Mouse (Mus musculus) lung, postnatal 0 days (tissue): ENCODE data around the gene Phf23. TPM values are rescaled to one million over a fixed set of nuclear protein-coding genes. Genes with fewer than 3 reads are reported as not detected.

Source experiments
- ATAC-seq: fragments of 200-750 bp; cut with Nextera tagmentation; 2 replicates; pipeline ENCODE4 v1.8.0; 2017; ENCODE audit warnings: moderate library complexity
- DNase-seq: peaks from one replicate; pipeline ENCODE4 v3.0.0-alpha.2; 2016; ENCODE audit warnings: low spot score
- H3K27ac ChIP-seq: fragments of 300-500 bp; sonication (generic); 2 replicates; pipeline ENCODE4 v1.5.1; 2014; ENCODE audit warnings: antibody characterized with exemption, mild to moderate bottlenecking, low read length, mixed read lengths
- H3K27me3 ChIP-seq: fragments of 300-500 bp; sonication (generic); replicated peaks from 2 replicates; pipeline ENCODE4 v1.6.1; 2014; ENCODE audit warnings: low read length, mixed read lengths; ENCODE audit not compliant: insufficient read depth
- H3K36me3 ChIP-seq: fragments of 300-500 bp; sonication (generic); 2 replicates; pipeline ENCODE4 v1.6.1; 2014; ENCODE audit warnings: low read length, mixed read lengths; ENCODE audit not compliant: insufficient read depth
- H3K4me1 ChIP-seq: fragments of 300-500 bp; sonication (generic); 2 replicates; pipeline ENCODE4 v1.6.1; 2014; ENCODE audit warnings: antibody characterized with exemption, low read depth, low read length, mixed read lengths; ENCODE audit not compliant: insufficient read depth
- H3K4me2 ChIP-seq: fragments of 300-500 bp; sonication (generic); replicated peaks from 2 replicates; pipeline ENCODE4 v1.6.1; 2014; ENCODE audit warnings: low read depth, mild to moderate bottlenecking, low read length, moderate library complexity, mixed read lengths
- H3K4me3 ChIP-seq: fragments of 300-500 bp; sonication (generic); 2 replicates; pipeline ENCODE4 v1.5.1; 2014; ENCODE audit warnings: low read depth, low read length
- H3K9ac ChIP-seq: fragments of 300-500 bp; sonication (generic); replicated peaks from 2 replicates; pipeline ENCODE4 v1.6.1; 2014; ENCODE audit warnings: low read depth, mild to moderate bottlenecking
- H3K9me3 ChIP-seq: fragments of 300-500 bp; sonication (generic); 2 replicates; pipeline ENCODE4 v1.6.1; 2016; ENCODE audit warnings: low read length, mixed read lengths
- CTCF ChIP-seq: IDR thresholded peaks from 2 replicates; pipeline ENCODE4 v1.5.1; 2016; ENCODE audit warnings: antibody characterized with exemption, mild to moderate bottlenecking
- EP300 ChIP-seq: IDR thresholded peaks from 2 replicates; pipeline ENCODE4 v1.6.1; 2016; ENCODE audit warnings: antibody characterized with exemption, mild to moderate bottlenecking, control low read depth
- WGBS: fragments of 180-500 bp; shearing (Covaris S2); extraction: QIAGEN DNeasy Blood & Tissue Kit; methylation state at CpG from one replicate; pipeline ENCODE4 v1.1.7; 2014; 5-methylcytosine and 5-hydroxymethylcytosine counted together
- polyA plus RNA-seq: library from polyadenylated mRNA; unstranded; fragments of >200 nt; fragmentation: Nextera tagmentation; extraction: Ambion mirVana; gene quantifications from 2 replicates; pipeline ENCODE4 v1.2.1, GENCODE M21; 2015

Gene Phf23
- polyA plus RNA-seq, 1 experiment from 2014 or later, result 57.5 TPM

DNA sequence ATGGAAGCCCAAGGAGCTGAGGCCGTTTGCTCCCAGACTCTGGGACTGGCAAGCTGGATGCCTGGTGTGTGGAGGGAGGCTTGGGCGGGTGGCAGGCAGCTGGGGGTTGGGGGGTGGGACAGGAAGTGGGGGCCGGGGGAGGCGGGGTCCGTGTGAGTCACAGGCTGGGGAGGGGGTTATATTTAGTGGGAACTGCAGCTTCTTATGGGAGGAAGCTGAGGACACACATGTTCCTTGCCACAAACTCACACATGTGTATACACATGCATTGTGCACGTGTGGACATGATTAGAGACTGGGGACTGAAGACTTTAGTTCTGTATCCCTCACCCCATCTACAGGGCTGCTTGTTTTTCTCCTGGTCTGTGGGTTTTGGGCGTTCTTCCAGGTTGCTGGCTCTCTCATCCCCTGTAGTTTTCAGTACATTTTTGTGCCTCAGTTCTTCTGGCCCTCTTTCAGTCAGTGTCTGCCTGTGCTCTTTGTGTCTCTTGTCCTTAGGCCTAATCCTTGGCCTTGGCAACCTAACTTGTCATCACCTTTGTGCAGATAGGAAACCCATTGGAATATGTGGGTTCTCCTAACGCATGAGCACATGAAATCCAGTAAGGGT is 24.6 kb downstream of the Phf23 start:
- Histone ChIP-seq H3K9ac (no peak overlapping the region), H3K27me3 (no peaks in the 10 kb centered on the region), H3K36me3 (no peaks in the 10 kb centered on the region), H3K4me2 (no peak overlapping the region), H3K4me3 (no peak overlapping the region), H3K9me3 (no peaks in the 10 kb centered on the region), H3K27ac (no peak overlapping the region), H3K4me1 (peaks cover 6% of the 10 kb centered on the region; the same call in 1 of the 2 replicates)
- 16% methylated on average over 7 of the region's 8 CpGs for WGBS
- DNase-seq (peak; percentile 8), ATAC-seq (no peak)
- TF ChIP-seq CTCF, result no peak
- TF ChIP-seq EP300, result no peak

DNA sequence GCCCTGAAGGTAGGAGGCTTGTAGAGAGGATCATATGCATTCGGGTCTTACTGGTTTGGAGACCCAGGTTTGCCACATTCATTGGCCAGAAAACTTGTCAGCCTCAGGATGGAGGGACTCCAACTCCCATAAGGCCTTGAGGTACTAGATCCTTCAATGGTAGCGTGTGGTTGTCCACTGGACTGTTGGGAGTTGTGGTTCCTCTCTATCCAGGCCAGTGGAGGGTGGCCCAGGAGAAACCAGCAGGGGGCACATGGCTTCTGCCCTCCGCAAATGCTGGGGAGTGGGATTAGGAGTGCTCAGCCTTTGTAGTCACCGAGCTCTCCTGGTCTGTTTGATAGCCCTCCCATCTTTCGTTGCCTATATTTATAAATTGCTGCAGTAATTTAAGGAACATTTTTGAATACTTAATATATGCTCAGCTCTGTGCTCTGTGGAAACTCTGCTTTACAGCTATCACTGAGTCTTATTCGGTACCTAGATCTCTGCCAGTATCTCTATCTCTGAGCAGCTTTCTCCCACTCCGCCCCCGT is 25.2 kb downstream of the Phf23 start:
- Histone ChIP-seq H3K36me3 (no peaks in the 10 kb centered on the region), H3K4me3 (peak overlapping the region; percentile 41), H3K9ac (no peak overlapping the region), H3K4me2 (peak overlapping the region; percentile 73), H3K4me1 (peaks cover 6% of the 10 kb centered on the region; the same call in 1 of the 2 replicates), H3K27me3 (no peaks in the 10 kb centered on the region), H3K27ac (peak overlapping the region; percentile 2; the same call in 1 of the 2 replicates), H3K9me3 (no peaks in the 10 kb centered on the region)
- DNase-seq (peak; percentile 93), ATAC-seq (peak; percentile 90)
- no peak for TF ChIP-seq EP300
- TF ChIP-seq CTCF, result peak; percentile 72
- 3% methylated on average over 8 of the region's 8 CpGs for WGBS

DNA sequence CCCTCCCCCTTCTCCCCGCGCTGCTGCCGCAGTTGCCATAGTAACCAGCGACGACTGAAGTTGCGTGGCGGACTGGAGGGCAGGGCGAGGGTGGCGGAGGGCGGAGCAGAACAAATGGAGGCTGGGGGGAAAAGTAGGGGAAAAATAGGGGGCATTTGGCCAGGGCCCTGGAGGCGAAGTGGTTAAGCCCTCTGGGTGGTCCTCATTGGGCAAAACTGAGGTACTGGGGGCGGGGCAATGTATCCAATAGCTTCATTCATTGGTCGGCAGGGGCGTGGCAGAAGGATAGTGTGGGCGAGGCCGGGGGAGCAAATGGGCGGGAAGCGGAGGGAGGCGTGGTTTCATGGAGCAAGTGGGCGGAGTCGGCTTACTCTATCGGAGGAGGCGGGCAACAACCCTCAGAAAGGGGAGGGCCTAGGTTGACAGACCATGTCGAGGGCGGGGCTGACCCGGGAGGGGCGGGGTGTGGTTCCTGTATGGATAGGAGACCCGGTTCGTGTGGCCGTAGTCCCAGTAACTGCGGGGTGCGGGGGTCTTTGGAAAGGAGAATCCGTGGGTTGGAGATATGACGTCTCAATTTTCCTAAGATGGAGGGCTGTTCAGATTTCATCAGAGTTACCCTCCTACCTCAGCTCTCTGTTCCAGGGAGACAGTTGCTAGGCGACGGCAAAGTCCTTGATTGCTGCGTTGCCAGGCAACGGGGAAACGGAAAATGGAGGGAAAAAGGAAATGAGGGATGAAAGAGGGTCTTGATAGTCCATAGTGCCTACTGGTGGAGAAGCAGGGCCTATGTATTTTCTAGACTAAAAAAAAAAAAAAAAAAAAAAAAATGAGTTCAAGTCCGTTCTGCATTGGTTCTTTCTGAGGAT is 25.9 kb downstream of the Phf23 start:
- H3K4me1 ChIP-seq, result peaks cover 6% of the 10 kb centered on the region; the same call in 1 of the 2 replicates
- peak overlapping the region; percentile 41 for H3K4me3 ChIP-seq
- ATAC-seq (peak; percentile 84), DNase-seq (peak; percentile 99)
- H3K4me2 ChIP-seq, result peak overlapping the region; percentile 73
- no peaks in the 10 kb centered on the region for H3K9me3 ChIP-seq
- 1% methylated on average over 39 of the region's 40 CpGs for WGBS
- no peaks in the 10 kb centered on the region for H3K36me3 ChIP-seq
- no peak overlapping the region for H3K9ac ChIP-seq
- no peaks in the 10 kb centered on the region for H3K27me3 ChIP-seq
- TF ChIP-seq CTCF, result peak; percentile 23; the same call in 1 of the 2 replicates
- no peak for TF ChIP-seq EP300
- peak overlapping the region; percentile 2; the same call in 1 of the 2 replicates for H3K27ac ChIP-seq

DNA sequence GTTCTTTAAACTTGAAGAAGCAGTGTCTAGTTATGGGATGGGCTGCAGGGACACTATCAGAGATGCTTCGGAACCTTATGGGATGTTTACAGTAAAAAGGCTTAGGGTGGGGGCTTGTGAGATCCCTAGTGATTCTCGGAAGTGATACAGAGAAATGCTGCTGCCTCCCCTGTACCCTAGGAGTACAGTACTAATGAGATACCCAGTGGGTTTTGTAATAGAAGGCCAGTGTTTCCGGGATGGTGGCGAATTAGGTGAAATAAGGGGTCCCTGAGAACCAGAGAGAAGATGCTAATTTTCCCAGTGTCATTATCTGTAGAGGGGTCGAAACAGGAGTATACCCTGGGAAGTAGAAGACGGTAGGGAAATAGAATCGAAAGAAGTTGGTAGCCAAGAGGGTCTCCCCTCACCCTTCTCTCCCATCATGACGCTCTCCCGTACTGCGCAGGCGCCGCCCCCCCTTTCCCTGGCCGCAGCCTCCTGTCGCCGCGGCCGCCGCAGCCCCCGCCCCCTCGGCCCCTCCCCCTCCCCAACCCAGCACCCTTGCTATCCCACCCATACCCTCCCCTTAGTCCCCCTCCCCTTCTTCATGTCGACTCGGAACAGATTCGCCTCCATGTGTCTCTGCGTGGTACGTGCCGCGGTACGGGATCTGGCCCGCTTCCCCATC is 28.0 kb downstream of the Phf23 start:
- DNase-seq (no peak), ATAC-seq (no peak)
- TF ChIP-seq EP300, result no peak
- H3K4me3 ChIP-seq, result peak overlapping the region; percentile 6; the same call in 1 of the 2 replicates
- H3K4me2 ChIP-seq, result peak overlapping the region; percentile 40
- H3K9ac ChIP-seq, result no peak overlapping the region
- no peaks in the 10 kb centered on the region for H3K27me3 ChIP-seq
- no peaks in the 10 kb centered on the region for H3K9me3 ChIP-seq
- H3K4me1 ChIP-seq, result peaks cover 6% of the 10 kb centered on the region; the same call in 1 of the 2 replicates
- no peaks in the 10 kb centered on the region for H3K36me3 ChIP-seq
- whole genome bisulfite sequencing, result 11% methylated on average over 18 of the region's 29 CpGs
- H3K27ac ChIP-seq, result no peak overlapping the region

DNA sequence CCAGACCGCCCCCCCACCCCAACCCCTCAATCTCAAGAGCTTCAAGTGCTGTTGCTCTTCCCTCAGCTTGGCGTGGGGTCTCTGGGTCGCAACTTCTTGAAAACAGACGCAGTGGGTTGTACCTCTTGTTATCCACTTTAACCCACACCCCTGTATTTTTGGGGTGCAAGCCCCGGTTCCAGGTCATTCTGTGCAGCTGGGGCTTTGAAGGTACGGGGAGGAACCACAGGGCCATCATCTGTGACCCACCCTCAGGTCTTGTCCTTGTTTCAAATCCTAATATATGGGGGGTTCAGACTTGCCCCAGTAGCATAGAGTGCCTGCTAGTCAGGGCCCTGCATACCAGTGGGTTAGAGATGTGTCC is 28.6 kb downstream of the Phf23 start:
- Histone ChIP-seq H3K27ac (no peak overlapping the region), H3K4me3 (peak overlapping the region; percentile 6; the same call in 1 of the 2 replicates)
- WGBS, result 18% methylated on average over 6 of the region's 6 CpGs

More for the DNA sequence above, 28.6 kb downstream of the Phf23 start:
- ATAC-seq (no peak), DNase-seq (no peak)
- TF ChIP-seq EP300 (no peak), CTCF (no peak)
- Histone ChIP-seq H3K4me1 (peaks cover 10% of the 10 kb centered on the region; the same call in 1 of the 2 replicates), H3K9me3 (no peaks in the 10 kb centered on the region), H3K27me3 (no peaks in the 10 kb centered on the region), H3K9ac (no peak overlapping the region), H3K4me2 (peak overlapping the region; percentile 40), H3K36me3 (no peaks in the 10 kb centered on the region)
